Mouse (Mus musculus): ENCODE results near the gene Pygb.

Gene Pygb

GRCm38 (mm10) chr2:150786251-150787180 is at the start of gene Pygb:
Gene Pygb, plus strand, starts transcription at chr2:150786735.
- no peak for DNase-seq (ENCODE audit: low spot score)

GRCm38 (mm10) chr2:150737881-150738280 is 48.7 kb upstream of the Pygb start:
- no peak for DNase-seq (ENCODE audit: low spot score)

- no peak for DNase-seq (ENCODE audit: low spot score)
These were observed 46.2 kb upstream of the Pygb start for GRCm38 (mm10) chr2:150740145-150740841.

- DNase-seq (ENCODE audit: low spot score), result no peak
These were observed 45.1 kb upstream of the Pygb start for GRCm38 (mm10) chr2:150741405-150741804.

- no peak for DNase-seq (ENCODE audit: low spot score)
These were observed 41.5 kb upstream of the Pygb start for GRCm38 (mm10) chr2:150745016-150745415.

- DNase-seq (ENCODE audit: low spot score), result peak; percentile 76
These were observed 37.7 kb upstream of the Pygb start, which contains the start of gene Entpd6 for GRCm38 (mm10) chr2:150748854-150749253. Gene Entpd6, plus strand, starts transcription at chr2:150749042.

- no peak for DNase-seq (ENCODE audit: low spot score)
These were observed 37.3 kb upstream of the Pygb start for GRCm38 (mm10) chr2:150749283-150749682.

- DNase-seq (ENCODE audit: low spot score), result no peak
These were observed 36.2 kb upstream of the Pygb start for GRCm38 (mm10) chr2:150750129-150750979.

- DNase-seq (ENCODE audit: low spot score), result no peak
These were observed 31.5 kb upstream of the Pygb start for GRCm38 (mm10) chr2:150755016-150755415.

- DNase-seq (ENCODE audit: low spot score), result no peak
These were observed 25.1 kb upstream of the Pygb start for GRCm38 (mm10) chr2:150761476-150761875.

- no peak for DNase-seq (ENCODE audit: low spot score)
These were observed 20.9 kb upstream of the Pygb start for GRCm38 (mm10) chr2:150765619-150766018.

- DNase-seq (ENCODE audit: low spot score), result no peak
These were observed 20.3 kb upstream of the Pygb start for GRCm38 (mm10) chr2:150766083-150766862.

- DNase-seq (ENCODE audit: low spot score), result no peak
These were observed 17.9 kb upstream of the Pygb start for GRCm38 (mm10) chr2:150768678-150769077.

- DNase-seq (ENCODE audit: low spot score), result no peak
These were observed 15.8 kb upstream of the Pygb start for GRCm38 (mm10) chr2:150770747-150771146.

- DNase-seq (ENCODE audit: low spot score), result no peak
These were observed 15.4 kb upstream of the Pygb start for GRCm38 (mm10) chr2:150771169-150771568.

GRCm38 (mm10) chr2:150771996-150772395 is 14.5 kb upstream of the Pygb start:
- no peak for DNase-seq (ENCODE audit: low spot score)

GRCm38 (mm10) chr2:150772466-150773119 is 13.9 kb upstream of the Pygb start:
- DNase-seq (ENCODE audit: low spot score), result no peak

GRCm38 (mm10) chr2:150782801-150783200 is 3.7 kb upstream of the Pygb start:
- no peak for DNase-seq (ENCODE audit: low spot score)

- no peak for DNase-seq (ENCODE audit: low spot score)
These were observed 768 bp downstream of the Pygb start for GRCm38 (mm10) chr2:150787234-150787771.

- DNase-seq (ENCODE audit: low spot score), result peak; percentile 90
These were observed 2.4 kb downstream of the Pygb start for GRCm38 (mm10) chr2:150788768-150789550.

Data from ovary, postnatal 10 days (tissue).